Mouse (Mus musculus) ovary, adult 10 weeks (tissue): ENCODE measurements around the gene Ccdc88b. TPM values are rescaled to one million over a fixed set of nuclear protein-coding genes. Genes with fewer than 3 reads are reported as not detected.

Experiments used
- polyA plus RNA-seq: library from polyadenylated mRNA; stranded (reverse); fragments of 350-450 nt; fragmentation: Illumina TruSeq; extraction: RNeasy Lipid Tissue Mini Kit (QIAGEN cat#74804); gene quantifications from one replicate; pipeline ENCODE4 v1.2.3, GENCODE M21; 2014

Ccdc88b gene
- not detected for polyA plus RNA-seq

GRCm38 (mm10) chr19:6858031-6858430, at the start of gene Ccdc88b:
Gene Ccdc88b, minus strand, starts transcription at chr19:6858211.

GRCm38 (mm10) chr19:6840475-6841291, 17.3 kb downstream of the Ccdc88b start, which contains the start of gene Rps6ka4:
Gene Rps6ka4, minus strand, starts transcription at chr19:6840636.

Other genes with a start within 250 kb of the Ccdc88b start
- gene Rps6ka4, start 17.6 kb downstream of the Ccdc88b start, polyA plus RNA-seq: not detected
- 26.0 TPM for gene Trmt112, start 51.5 kb upstream of the Ccdc88b start, polyA plus RNA-seq
- 12.0 TPM for gene Prdx5, start 51.9 kb upstream of the Ccdc88b start, polyA plus RNA-seq
- gene Esrra, start 63.6 kb upstream of the Ccdc88b start, polyA plus RNA-seq: 0.83 TPM
- gene Catsperz, start 67.2 kb upstream of the Ccdc88b start, polyA plus RNA-seq: not detected
- not detected for gene Kcnk4, start 76.3 kb upstream of the Ccdc88b start, polyA plus RNA-seq
- 0.71 TPM for gene Bad, start 83.7 kb upstream of the Ccdc88b start, polyA plus RNA-seq
- not detected for gene Gpr137, start 84.3 kb upstream of the Ccdc88b start, polyA plus RNA-seq
- 8.7 TPM for gene Ppp1r14b, start 116.8 kb upstream of the Ccdc88b start, polyA plus RNA-seq
- 4.2 TPM for gene Plcb3, start 118.3 kb upstream of the Ccdc88b start, polyA plus RNA-seq
- 12.2 TPM for gene Fkbp2, start 122.3 kb upstream of the Ccdc88b start, polyA plus RNA-seq
- gene Vegfb, start 129.4 kb upstream of the Ccdc88b start, polyA plus RNA-seq: 10.9 TPM
- not detected for gene Dnajc4, start 134.4 kb upstream of the Ccdc88b start, polyA plus RNA-seq
- not detected for gene Nudt22, start 137.9 kb upstream of the Ccdc88b start, polyA plus RNA-seq
- not detected for gene Trpt1, start 137.9 kb upstream of the Ccdc88b start, polyA plus RNA-seq
- not detected for gene Fermt3, start 161.3 kb upstream of the Ccdc88b start, polyA plus RNA-seq
- 74.7 TPM for gene Stip1, start 181.8 kb upstream of the Ccdc88b start, polyA plus RNA-seq
- 1.4 TPM for gene Macrod1, start 198.6 kb upstream of the Ccdc88b start, polyA plus RNA-seq
- gene Flrt1, start 247.5 kb upstream of the Ccdc88b start, polyA plus RNA-seq: 2.1 TPM